20 mouse cellular contexts compared by ENCODE assay signal in the genomic region with DNA sequence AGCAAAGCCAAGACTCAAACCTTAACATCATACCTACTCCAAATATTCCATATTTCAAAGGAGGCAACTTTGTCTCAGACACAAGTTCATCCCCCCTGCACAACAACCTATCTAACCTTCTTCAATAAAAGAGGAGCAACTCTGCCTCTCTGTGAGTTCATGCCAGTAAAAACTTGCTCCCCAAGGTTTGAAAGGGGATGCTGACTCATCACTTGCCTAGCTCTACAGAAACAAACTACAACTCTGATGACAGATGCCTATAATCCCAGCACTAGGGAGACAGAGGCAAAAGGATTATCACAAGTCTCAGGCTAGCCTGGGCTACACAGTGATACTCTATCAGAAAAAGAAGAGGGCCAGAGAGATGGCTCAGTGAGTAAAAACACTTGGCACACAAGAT.
"Had no signal": no experiment of that assay in that cellular context is flagged by ENCODE, and none has a peak within 500 bp of the region (broad histone marks: within the 10 kb centered on the region; RNA-seq: fewer than 3 reads in every experiment).

No protein-coding gene starts in this region.

- H3K4me2 ChIP-seq: limb, embryonic 13.5 days; liver, embryonic 12.5 days; liver, embryonic 15.5 days; lung, embryonic 15.5 days; midbrain, embryonic 13.5 days had no signal

- DNase-seq: kidney, adult 2 months; kidney, postnatal 10 days; liver; lung, adult 18-20 months; lung, postnatal 10 days; lung, postnatal 36 days; right cerebral cortex, adult 18-20 months; right cerebral cortex, postnatal 14 days; spleen, adult 18-20 months; thymus, postnatal 25 days had no signal

- H3K9me3 ChIP-seq: limb, embryonic 10.5 days; limb, embryonic 13.5 days; liver, embryonic 12.5 days; liver, embryonic 15.5 days; lung, embryonic 15.5 days; megakaryocyte, embryonic 14.5 days; midbrain, embryonic 10.5 days; midbrain, embryonic 13.5 days had no signal

- H3K27me3 ChIP-seq: limb, embryonic 13.5 days; liver, embryonic 12.5 days; liver, embryonic 15.5 days; lung, embryonic 15.5 days; megakaryocyte, embryonic 14.5 days; midbrain, embryonic 13.5 days had no signal

- H3K4me3 ChIP-seq: limb, embryonic 10.5 days; limb, embryonic 13.5 days; liver, embryonic 12.5 days; liver, embryonic 15.5 days; lung, embryonic 15.5 days; megakaryocyte, embryonic 14.5 days; midbrain, embryonic 10.5 days; midbrain, embryonic 13.5 days had no signal

- ATAC-seq: inflammation-experienced regulatory T-cells, adult 6 months; intestine, embryonic 16.5 days; liver, embryonic 12.5 days; midbrain, embryonic 13.5 days had no signal

- H3K9ac ChIP-seq: limb, embryonic 13.5 days; liver, embryonic 12.5 days; liver, embryonic 15.5 days; lung, embryonic 15.5 days; midbrain, embryonic 13.5 days had no signal

- H3K27ac ChIP-seq: limb, embryonic 10.5 days; limb, embryonic 13.5 days; liver, embryonic 12.5 days; liver, embryonic 15.5 days; lung, embryonic 15.5 days; midbrain, embryonic 10.5 days; midbrain, embryonic 13.5 days had no signal

- H3K36me3 ChIP-seq: liver, embryonic 15.5 days; lung, embryonic 15.5 days; midbrain, embryonic 13.5 days had no signal
